Mouse (Mus musculus): Measurements from ENCODE around the gene Psmc3. TPM values are rescaled to one million over a fixed set of nuclear protein-coding genes. Genes with fewer than 3 reads are reported as not detected.

The Psmc3 gene
- polyA plus RNA-seq, 1 experiment: 435 TPM

DNA sequence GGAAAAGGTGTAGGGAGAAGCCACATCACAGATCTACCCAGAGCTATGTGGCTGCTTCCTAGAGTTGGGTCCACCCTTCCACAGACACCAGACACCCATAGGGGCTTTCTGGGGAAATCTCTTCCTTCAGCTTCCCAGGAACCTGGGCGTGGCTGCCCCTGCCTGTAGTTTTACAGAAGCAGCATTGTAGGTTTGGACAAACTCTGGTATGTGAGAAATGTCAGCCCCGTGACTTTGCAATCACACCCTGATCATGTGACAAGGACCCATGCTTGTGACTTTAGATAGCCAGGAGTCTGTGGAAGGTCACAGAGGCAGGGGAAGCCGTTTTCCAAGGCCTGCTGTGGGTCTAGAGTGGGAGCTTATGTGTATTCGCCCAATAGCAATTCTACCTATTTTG, 58.7 kb downstream of the Psmc3 start:
- Histone ChIP-seq H3K27ac (ENCODE audit: control insufficient read depth, insufficient read depth, low read depth, low read length) (no peak overlapping the region), H3K4me3 (ENCODE audit: control insufficient read depth, low read depth, low read length) (no peak overlapping the region), H3K36me3 (ENCODE audit: control insufficient read depth, insufficient read depth, low read length) (no peaks in the 10 kb centered on the region), H3K4me1 (ENCODE audit: control insufficient read depth, insufficient read depth, low read length) (peaks cover 5% of the 10 kb centered on the region), H3K27me3 (ENCODE audit: control insufficient read depth, insufficient read depth, low read length) (no peaks in the 10 kb centered on the region)
- TF ChIP-seq POLR2A (IDR thresholded peaks at IDR 0.05; ENCODE audit: control insufficient read depth, low read depth, low read length): no peak
- TF ChIP-seq CTCF (IDR thresholded peaks at IDR 0.05; ENCODE audit: control insufficient read depth, insufficient read depth, insufficient replicate concordance, low read depth, low read length): no peak

- Histone ChIP-seq H3K27me3 (ENCODE audit: control insufficient read depth, insufficient read depth, low read length) (no peaks in the 10 kb centered on the region), H3K36me3 (ENCODE audit: control insufficient read depth, insufficient read depth, low read length) (no peaks in the 10 kb centered on the region), H3K27ac (ENCODE audit: control insufficient read depth, insufficient read depth, low read depth, low read length) (no peak overlapping the region), H3K4me3 (ENCODE audit: control insufficient read depth, low read depth, low read length) (no peak overlapping the region), H3K4me1 (ENCODE audit: control insufficient read depth, insufficient read depth, low read length) (peaks cover 5% of the 10 kb centered on the region)
- TF ChIP-seq CTCF (IDR thresholded peaks at IDR 0.05; ENCODE audit: control insufficient read depth, insufficient read depth, insufficient replicate concordance, low read depth, low read length): no peak
- TF ChIP-seq POLR2A (IDR thresholded peaks at IDR 0.05; ENCODE audit: control insufficient read depth, low read depth, low read length): no peak
Observed at GRCm38 (mm10) chr2:91113334-91113733, 59.5 kb downstream of the Psmc3 start.

- H3K27me3 ChIP-seq (ENCODE audit: control insufficient read depth, insufficient read depth, low read length): no peaks in the 10 kb centered on the region
- no peak for TF ChIP-seq POLR2A (IDR thresholded peaks at IDR 0.05; ENCODE audit: control insufficient read depth, low read depth, low read length)
- TF ChIP-seq CTCF (IDR thresholded peaks at IDR 0.05; ENCODE audit: control insufficient read depth, insufficient read depth, insufficient replicate concordance, low read depth, low read length): no peak
- no peak overlapping the region for H3K27ac ChIP-seq (ENCODE audit: control insufficient read depth, insufficient read depth, low read depth, low read length)
- peaks cover 5% of the 10 kb centered on the region for H3K4me1 ChIP-seq (ENCODE audit: control insufficient read depth, insufficient read depth, low read length)
- H3K4me3 ChIP-seq (ENCODE audit: control insufficient read depth, low read depth, low read length): no peak overlapping the region
- H3K36me3 ChIP-seq (ENCODE audit: control insufficient read depth, insufficient read depth, low read length): no peaks in the 10 kb centered on the region
Observed at GRCm38 (mm10) chr2:91113852-91114251, 60.0 kb downstream of the Psmc3 start.

DNA sequence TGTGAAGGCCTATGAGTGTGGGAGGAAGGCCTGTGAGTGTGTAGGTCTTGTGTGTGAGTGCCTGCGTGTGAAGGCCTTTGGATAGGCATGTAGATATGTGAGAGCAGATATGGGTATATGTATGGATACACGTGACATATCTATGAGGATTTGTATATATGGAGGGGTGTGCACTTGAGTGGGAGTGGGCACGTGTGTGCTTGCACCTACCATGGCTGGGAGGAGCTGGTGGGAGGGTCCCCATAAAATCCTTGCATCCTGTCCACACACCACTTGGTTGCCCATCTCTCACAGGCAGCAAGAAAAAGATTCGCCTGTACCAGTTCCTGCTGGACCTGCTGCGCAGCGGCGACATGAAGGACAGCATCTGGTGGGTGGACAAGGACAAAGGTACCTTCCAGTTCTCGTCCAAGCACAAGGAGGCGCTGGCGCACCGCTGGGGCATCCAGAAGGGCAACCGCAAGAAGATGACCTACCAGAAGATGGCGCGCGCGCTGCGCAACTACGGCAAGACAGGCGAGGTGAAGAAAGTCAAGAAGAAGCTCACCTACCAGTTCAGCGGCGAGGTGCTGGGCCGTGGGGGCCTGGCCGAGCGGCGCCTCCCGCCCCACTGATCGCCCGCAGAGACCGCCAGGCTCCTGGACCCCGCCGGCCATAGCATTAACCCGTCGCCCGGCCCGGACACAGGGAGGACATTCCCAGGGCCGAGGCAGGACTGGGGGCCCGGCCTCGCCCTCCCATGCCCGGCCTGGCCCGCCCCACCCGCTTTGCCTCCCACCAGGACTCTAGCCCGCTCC, 61.2 kb downstream of the Psmc3 start:
- peak overlapping the region; percentile 48 for H3K4me3 ChIP-seq (ENCODE audit: control insufficient read depth, low read depth, low read length)
- no peaks in the 10 kb centered on the region for H3K27me3 ChIP-seq (ENCODE audit: control insufficient read depth, insufficient read depth, low read length)
- H3K27ac ChIP-seq (ENCODE audit: control insufficient read depth, insufficient read depth, low read depth, low read length): no peak overlapping the region
- H3K4me1 ChIP-seq (ENCODE audit: control insufficient read depth, insufficient read depth, low read length): peaks cover 5% of the 10 kb centered on the region
- TF ChIP-seq CTCF (IDR thresholded peaks at IDR 0.05; ENCODE audit: control insufficient read depth, insufficient read depth, insufficient replicate concordance, low read depth, low read length) (peak; percentile 94), POLR2A (IDR thresholded peaks at IDR 0.05; ENCODE audit: control insufficient read depth, low read depth, low read length) (no peak)
- H3K36me3 ChIP-seq (ENCODE audit: control insufficient read depth, insufficient read depth, low read length): no peaks in the 10 kb centered on the region

DNA sequence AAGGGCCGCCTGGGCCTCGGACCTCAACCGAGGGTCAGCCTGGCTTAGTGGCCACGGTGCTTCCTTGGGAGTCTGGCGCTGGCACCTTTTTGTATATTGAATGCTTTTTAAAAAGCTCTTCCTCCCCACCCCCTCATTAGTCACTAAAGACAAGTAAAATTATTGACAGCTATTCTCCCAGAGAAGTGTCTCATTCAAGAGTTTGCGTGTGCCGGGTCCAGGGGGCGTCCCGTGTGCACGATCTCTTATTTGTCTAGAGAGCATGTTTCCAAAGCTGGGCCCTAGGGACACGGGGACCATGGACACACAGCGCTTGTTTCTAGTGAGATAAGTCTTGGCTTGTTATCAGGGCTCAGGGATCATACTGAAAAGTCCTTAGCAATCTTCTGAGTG, 61.8 kb downstream of the Psmc3 start:
- TF ChIP-seq CTCF (IDR thresholded peaks at IDR 0.05; ENCODE audit: control insufficient read depth, insufficient read depth, insufficient replicate concordance, low read depth, low read length) (no peak), POLR2A (IDR thresholded peaks at IDR 0.05; ENCODE audit: control insufficient read depth, low read depth, low read length) (no peak)
- H3K4me1 ChIP-seq (ENCODE audit: control insufficient read depth, insufficient read depth, low read length): peaks cover 5% of the 10 kb centered on the region
- H3K27ac ChIP-seq (ENCODE audit: control insufficient read depth, insufficient read depth, low read depth, low read length): no peak overlapping the region

More for the DNA sequence above, 61.8 kb downstream of the Psmc3 start:
- Histone ChIP-seq H3K36me3 (ENCODE audit: control insufficient read depth, insufficient read depth, low read length) (no peaks in the 10 kb centered on the region), H3K4me3 (ENCODE audit: control insufficient read depth, low read depth, low read length) (peak overlapping the region; percentile 48), H3K27me3 (ENCODE audit: control insufficient read depth, insufficient read depth, low read length) (no peaks in the 10 kb centered on the region)

Other genes starting within 250 kb of the Psmc3 start
- gene Mtch2, start 206.9 kb upstream of the Psmc3 start, polyA plus RNA-seq (2012; rRNA removed): 352 and 495 TPM in 2 replicates
- gene C1qtnf4, start 168.1 kb upstream of the Psmc3 start, polyA plus RNA-seq (2012; rRNA removed): 390 and 487 TPM in 2 replicates
- gene Kbtbd4, start 149.3 kb upstream of the Psmc3 start, polyA plus RNA-seq (2012; rRNA removed): 34.5 and 35.5 TPM in 2 replicates
- 139 and 170 TPM in 2 replicates for gene Ndufs3, start 149.2 kb upstream of the Psmc3 start, polyA plus RNA-seq (2012; rRNA removed)
- gene Celf1, start 113.6 kb upstream of the Psmc3 start, polyA plus RNA-seq (2012; rRNA removed): 19.1 and 19.8 TPM in 2 replicates
- 6.7 and 7.1 TPM in 2 replicates for gene Rapsn, start 18.4 kb upstream of the Psmc3 start, polyA plus RNA-seq (2012; rRNA removed)
- gene Slc39a13, start 16.4 kb downstream of the Psmc3 start, polyA plus RNA-seq (2012; rRNA removed): 65.7 and 67.9 TPM in 2 replicates
- 2.5 and 2.9 TPM in 2 replicates for gene Spi1, start 28.4 kb downstream of the Psmc3 start, polyA plus RNA-seq (2012; rRNA removed)
- 0.04 TPM in 1 of 2 replicates, not detected in the other for gene Mybpc3, start 64.1 kb downstream of the Psmc3 start, polyA plus RNA-seq (2012; rRNA removed)
- 9.0 and 11.4 TPM in 2 replicates for gene Madd, start 129.8 kb downstream of the Psmc3 start, polyA plus RNA-seq (2012; rRNA removed)
- 20.0 and 22.8 TPM in 2 replicates for gene Nr1h3, start 148.8 kb downstream of the Psmc3 start, polyA plus RNA-seq (2012; rRNA removed)
- gene Acp2, start 148.9 kb downstream of the Psmc3 start, polyA plus RNA-seq (2012; rRNA removed): 11.9 and 12.0 TPM in 2 replicates
- 13.2 and 13.7 TPM in 2 replicates for gene Ddb2, start 183.0 kb downstream of the Psmc3 start, polyA plus RNA-seq (2012; rRNA removed)
- gene Pacsin3, start 201.9 kb downstream of the Psmc3 start, polyA plus RNA-seq (2012; rRNA removed): 3.9 and 5.7 TPM in 2 replicates
- gene Arfgap2, start 211.0 kb downstream of the Psmc3 start, polyA plus RNA-seq (2012; rRNA removed): 29.1 and 34.6 TPM in 2 replicates

Data from testis, adult 2 months (tissue).